Mouse (Mus musculus) ES-Bruce4 (cell line): Measurements from ENCODE around the gene Atn1.

ENCODE experiments used
- CTCF ChIP-seq: IDR thresholded peaks from one replicate; pipeline ENCODE4 v1.8.1; 2011; ENCODE audit warnings: low read depth, low read length
- EP300 ChIP-seq: IDR thresholded peaks from 2 replicates; pipeline ENCODE4 v1.6.1; 2011; ENCODE audit warnings: low read depth, low read length; ENCODE audit not compliant: insufficient read depth

GRCm38 (mm10) chr6:124753861-124754260, 2.5 kb downstream of the Atn1 start:
- no peak for TF ChIP-seq EP300
- TF ChIP-seq CTCF: no peak
